Mouse (Mus musculus) MEL-GATA-1-ER (cell line): ENCODE results near the gene Csrnp1.

ENCODE experiments used
- DNase-seq: peaks from one replicate; pipeline ENCODE4 v3.0.0-alpha.2; 2012; ENCODE audit warnings: low read depth; ENCODE audit errors: extremely low read depth

Csrnp1 gene

DNA sequence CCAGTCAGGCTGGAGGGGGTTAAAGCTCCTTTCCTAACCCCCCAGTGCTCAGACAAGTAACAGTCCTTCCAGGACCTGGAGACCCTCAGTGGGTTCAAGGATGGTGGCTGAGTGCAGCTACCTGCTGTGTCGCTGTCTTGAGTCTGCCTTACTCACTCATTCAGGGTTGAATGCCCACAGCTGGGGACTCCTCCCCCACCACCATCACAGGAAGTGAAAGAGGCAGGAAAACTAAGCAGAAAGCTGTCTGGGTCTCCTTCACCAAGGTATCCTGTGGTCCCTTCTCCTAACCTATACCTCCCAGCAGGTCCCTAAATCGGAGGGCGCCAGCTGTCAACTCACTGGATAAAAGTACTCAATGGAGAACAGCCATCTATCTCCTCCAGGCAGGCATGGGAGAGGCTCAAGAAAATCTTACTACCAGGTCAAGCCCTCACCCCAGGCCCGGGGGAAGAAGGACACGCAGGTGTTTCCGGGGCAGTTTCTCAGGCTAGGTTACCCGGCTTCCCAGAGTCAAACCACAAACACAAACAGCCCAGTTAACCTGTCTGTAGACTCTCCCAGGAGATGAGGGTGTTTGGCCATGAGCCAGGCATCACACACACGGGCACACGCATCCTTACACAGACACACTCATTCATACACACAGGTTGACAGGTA is 6.2 kb downstream of the Csrnp1 start:
- no peak for DNase-seq

DNA sequence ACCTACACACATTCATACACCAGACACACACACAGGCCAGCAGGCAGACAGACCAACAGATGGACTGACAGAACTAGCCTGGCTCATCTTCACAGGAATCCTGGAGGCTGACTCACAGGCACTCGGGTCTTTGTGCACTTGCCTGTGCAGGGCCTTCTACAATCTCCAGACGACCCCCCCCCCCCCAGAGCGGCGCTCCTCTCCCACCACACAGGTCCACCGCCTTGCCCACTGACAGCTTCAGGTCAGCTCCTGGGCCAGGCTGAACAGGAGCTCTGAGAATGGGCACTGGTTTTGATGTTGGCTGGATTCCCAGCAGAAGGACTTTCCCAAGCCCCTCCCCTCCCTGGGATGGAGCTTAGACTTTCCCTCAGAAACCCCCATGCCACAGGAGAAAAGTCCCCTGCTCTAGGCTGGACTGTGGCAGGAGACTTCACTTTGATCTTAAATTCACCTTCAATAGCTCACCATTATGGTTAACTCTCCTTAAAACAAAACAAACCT is 6.8 kb downstream of the Csrnp1 start:
- DNase-seq, result no peak

DNA sequence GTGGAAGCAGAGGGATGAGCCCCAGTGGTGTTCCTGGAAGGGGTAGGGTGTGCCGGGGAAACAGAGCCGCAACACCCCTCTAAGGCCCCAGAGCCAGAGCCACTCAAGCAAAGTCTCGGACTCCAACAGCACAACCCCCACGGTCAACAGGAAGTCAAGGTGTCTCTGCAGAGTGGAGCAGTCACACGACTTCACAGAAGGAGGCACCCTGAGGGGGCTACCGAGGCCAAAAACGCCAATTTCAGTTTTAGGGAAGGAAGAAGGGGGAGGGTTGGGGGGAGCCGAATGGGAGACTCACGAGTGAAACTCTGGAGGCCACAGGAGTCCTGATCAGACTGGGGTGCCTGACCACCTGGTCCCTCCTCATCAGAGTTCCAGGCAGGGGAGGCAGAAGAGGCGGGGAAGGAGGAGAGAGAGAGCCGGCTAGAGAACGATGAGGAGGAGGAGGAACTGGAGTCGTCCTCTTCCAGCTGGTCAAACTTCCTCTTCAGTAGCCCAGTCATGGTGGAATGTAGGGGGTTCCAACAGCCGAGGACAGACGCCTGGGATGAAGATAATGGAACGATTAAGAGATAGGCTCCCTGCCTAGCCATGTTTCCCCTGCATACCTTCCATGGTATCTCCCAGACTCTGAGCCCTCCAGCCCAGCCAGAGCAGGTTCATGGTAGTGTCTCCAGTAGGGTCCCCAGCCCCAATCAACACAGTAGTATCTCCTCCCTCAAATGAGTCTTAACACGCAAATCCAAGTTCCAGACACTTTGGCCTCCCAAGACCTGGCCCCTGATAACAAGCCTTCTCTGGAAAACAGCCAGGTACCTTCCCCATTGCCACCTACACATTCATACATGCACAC is 7.5 kb downstream of the Csrnp1 start:
- DNase-seq, result no peak

DNA sequence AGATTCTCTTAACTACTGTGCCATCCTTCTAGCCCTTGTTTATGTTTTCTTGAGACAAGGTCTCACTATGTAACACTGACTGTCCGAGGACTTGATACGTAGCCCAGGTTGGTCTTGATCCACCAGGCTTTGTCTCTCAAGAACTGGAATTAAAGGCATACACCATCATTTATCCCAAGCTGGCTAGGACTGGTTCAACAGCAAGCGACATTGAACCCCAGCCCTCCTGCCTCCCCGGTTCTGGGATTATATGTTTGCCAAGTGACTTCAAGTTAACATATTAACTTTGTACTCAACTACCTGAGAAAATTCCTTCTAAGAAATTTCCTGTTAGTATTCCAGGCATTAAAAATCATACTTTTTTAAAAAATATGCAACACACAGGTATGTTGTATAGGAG is 9.2 kb downstream of the Csrnp1 start:
- DNase-seq, result no peak

DNA sequence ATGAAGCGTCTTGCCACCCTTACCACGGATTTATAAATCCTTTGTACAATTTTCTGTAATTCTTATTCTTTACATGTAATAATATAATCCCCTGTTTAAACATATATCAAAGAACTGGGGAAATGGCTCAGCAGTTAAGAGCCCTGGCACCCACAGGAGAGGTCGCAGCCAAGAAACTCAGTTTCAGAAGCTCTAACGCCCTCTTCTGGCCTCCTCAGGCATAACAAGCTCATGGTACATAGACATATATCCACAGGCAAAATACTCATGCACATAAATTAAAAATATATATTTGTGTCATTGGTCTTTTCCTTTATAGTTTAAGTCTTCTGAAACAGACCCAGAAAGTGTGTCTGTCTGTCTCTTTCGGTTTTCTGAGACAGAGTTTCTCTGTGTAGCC is 9.8 kb downstream of the Csrnp1 start:
- no peak for DNase-seq

DNA sequence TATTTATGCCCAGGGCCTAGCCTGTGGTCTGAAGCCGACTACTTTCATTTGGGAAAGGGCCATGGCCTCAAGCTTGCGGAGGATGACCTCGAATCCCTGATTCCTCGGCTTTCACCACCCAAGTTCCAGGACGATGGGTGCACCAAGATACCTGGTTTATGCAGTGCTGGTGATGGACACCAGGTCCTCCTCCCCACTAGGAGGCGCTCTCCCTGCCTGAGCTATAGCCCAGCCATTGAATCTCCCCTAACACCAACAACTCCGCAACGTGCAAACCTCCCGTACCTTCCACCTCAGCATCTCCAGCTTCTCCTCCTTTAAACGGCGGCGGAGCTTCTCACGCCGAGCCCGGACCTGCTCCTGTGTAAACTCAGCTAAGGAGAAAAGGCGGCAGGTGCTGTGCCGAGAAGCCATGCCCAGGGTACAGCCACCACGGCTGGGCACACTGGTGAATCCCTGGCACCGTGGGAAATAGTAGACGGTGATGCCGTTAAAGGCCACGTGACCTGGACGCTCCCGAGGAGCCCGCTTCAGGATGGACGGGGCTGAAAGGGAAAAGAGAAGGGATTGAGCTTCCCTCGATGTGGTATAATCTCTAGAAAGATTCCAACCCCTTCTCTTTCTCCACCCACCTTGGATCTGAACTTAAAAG is 10.5 kb downstream of the Csrnp1 start:
- DNase-seq, result no peak

DNA sequence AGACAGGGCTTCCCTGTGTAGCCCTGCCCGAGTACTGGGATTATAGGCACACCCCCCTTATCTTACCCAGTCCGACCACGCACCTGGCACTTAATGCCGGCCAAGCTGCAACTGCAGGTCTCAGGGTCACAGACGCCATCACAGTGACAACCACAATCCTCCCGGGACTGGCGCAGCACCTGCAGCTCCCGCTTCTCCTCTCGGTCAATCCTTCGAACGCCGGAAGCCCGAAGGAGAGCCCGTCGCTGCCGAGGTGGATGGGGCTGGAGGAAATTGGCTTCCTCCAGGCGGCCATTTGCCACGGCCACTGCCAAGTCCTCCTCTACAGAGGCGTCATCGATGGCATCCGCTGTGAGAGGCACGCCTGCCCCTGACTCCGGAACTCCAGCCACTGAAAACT is 11.2 kb downstream of the Csrnp1 start:
- DNase-seq, result no peak

DNA sequence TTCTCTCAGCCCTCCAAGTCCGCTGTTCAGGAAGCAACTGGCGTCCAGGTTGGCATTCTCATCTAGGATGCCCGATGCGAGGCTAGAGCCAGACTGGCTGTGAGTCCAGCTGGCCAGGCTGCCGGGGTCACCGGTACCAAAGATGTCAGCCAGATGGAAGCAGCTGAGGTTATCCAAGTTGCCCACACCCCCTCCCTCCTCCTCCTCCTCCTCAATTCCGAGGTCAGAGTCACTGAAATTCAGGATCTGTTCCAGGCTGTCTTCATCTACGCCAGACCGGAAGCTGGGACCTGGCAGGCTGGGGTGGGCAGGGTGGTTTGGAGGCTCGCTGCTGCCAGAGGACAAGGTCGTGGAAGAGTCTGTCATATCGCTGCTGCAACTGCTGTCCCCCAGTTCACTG is 11.9 kb downstream of the Csrnp1 start:
- no peak for DNase-seq

DNA sequence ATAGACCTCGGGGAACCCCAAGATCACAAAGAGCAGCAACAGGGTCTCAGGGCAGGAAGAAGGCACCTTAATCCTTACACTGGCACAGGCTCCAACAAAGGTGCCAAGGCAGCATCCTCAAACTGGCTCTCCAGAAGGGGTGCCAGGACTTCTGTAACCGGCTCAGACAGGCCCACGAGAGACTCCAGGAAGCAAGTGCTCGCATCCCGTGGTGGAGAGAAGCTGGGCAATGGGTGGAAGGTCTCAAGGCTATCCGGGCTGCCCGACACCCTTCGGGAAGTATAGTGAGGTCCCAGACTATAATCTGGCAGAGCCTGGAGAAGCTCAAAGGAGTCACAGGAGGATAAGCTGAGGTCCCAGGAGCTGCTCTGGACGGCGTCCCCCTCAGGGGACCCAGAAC is 12.3 kb downstream of the Csrnp1 start:
- no peak for DNase-seq

DNA sequence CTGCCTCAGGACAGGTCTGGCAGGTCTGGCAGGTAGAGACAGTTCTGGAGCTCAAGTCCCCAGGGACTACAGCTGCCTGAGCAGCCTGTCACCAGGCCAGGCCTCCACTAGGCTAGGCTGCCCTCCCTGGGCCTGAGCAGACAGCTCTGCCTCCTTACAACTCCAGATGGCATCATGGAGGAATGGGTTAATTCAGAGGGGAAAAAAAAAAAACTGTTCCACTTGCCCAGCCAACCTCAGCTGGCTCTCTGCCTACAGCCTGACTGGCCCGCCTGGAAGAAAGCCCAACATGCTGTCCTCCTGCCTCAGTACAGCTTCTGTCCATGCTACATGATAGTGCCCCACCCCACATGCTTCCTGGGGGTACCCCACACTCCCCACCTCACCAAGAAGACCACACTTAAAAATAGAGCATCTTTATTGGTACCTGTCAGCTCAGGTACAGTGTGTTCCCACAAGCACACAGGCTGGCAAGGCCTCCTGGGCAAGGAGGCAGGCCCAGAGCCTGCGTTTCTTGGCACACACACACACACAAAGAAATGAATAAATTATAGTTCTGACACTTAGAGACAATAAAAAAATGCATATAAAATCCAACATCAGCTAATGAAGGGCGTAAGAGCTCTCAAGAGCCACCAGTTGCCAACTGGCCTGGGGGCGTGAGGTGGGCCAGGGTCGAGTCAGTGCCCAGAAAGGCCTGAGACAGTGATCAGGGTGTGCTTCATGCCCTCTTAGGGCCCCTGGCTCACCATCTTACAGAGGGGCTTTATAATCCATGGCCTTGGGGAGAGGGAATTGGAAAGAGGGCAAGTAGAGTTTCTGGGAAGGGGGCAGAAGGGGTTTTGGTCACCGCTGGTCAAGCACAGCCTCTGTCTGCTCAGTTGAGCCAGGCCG is 13.4 kb downstream of the Csrnp1 start:
- no peak for DNase-seq

DNA sequence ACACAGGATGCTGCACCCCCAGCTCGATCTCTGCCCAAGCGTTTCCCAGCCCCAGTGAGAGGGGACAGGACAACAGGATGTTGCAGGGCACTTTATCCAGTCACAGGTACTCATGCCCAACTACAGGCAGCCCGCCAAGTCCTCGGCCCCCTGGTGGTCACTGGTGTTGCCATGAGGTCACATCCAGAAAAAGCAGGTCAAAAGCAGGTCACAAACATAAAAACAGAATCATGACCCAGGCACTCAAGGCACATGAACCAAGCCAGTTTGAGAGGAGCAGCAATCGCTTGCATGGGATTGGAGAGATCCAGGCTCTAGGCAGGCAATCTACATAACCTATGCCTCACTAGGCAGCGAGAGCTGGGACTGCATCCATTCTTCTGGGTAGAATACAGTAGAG is 14.2 kb downstream of the Csrnp1 start:
- DNase-seq, result no peak

DNA sequence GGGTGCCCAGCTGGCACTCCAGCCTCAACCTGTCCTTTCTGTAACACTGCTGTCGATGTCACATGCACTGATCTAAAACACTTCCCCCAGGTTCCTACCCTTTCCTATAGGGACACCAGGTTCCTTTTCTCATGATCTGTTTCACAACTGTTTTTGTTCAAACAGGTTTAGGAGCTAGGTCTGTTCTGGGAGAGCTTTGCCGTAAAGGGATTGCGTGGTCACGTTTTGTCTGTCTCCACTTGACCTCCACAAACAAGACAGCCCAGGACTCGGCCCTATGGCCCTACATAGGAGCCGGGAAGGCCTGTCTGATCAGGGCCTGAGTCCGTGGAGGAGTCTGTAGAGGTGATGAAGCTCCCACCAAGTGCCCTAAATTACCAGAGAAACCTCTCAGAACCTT is 14.6 kb downstream of the Csrnp1 start:
- DNase-seq, result no peak

DNA sequence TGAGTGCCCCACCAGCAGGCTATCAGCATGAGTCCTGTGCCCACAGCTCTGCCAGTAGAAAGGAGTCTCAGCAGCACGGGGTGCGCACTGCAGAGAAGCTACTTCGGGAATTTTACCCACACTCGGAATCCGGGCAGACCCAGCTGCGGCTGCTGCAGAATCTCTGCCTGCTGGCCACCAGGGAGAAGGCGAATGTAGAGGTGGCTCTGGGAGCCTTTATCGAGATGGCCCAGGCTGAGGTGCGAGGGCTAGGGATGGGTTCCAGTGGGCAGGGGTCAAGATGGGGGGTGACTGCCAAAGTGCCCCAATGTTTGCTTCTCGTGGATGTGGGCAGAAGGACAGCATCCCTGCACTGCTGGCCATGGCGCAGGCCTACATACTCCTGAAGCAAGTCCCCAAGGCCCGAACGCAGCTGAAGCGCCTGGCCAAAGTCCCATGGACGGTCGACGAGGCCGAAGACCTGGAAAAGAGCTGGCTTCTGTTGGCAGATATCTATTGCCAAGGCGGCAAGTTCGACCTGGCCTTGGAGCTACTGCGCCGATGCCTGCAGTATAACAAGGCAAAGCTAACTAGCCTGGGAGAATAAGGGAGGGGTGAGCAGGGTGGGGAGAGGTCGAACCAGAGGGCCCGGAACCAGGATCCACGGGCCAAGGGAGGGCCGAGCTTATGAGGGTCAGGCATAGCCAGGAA is 18.1 kb downstream of the Csrnp1 start:
- no peak for DNase-seq

DNA sequence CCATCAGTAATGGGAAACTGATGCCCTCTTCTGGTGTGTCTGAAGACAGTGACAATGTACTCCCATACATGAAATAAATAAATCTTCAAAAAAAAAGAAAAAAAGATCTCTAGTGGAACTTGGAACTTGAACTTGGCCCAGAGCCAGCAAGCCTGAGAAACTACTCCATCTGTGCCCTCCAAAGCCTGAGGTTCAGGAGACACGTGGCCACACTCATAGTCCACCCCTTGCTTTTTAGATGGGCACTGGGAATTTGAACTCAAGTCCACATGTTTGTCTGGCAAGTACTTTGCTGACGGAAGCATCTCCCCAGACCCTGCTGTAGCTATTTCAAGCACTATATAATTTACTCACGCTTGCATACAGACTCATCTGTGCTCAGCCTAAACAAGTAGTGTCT is 19.3 kb downstream of the Csrnp1 start:
- DNase-seq, result no peak

DNA sequence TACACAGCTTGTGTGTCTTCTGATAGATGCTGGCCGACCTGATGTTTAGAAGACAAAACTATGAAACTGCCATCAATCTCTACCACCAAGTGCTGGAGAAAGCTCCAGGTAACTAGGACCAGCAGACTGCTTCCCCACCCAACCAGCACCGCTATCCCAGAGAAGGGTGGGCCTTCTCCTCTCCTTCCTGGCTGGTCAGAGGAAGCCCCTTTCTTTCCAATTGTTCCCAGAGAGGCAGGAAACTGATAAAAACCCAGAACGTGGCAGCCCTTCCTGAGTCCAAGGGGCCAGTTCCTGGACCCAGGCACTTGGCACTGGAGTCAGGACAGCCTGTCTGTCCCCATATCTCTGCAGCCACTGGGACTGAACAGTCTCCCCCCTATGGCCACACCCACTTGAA is 20.3 kb downstream of the Csrnp1 start:
- DNase-seq, result no peak

DNA sequence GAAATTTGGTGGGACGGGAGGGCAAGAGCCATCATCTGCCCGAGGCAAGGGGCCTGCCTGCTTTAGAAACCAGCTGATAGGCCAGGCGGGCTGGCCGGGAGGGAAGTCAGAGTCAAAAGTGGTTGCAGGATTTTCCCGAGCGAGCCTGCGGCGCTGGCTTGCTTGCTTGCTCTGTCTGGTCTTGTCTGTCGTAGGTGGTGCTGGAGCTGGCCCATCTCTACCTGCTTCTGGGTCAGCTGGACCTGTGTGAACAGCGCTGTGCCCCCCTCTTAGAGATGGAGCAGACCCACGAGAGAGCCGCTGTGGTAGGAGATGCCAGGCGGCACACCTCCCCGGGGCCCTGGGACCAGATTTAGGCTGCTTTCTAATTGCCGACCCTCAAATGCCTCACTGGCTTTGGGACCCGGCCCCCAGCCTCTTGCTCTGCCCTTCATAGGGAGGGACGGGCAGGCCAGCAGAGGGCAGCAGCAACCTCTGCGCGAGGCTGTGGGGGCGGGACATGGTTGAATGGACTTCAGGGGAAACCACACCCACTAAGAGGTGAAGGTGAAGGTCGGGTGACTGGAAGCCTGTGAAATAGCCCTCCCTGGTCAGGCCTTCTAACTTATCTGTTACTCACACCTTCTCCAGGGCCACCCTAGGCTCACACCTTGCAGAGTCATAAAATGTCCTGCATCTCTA is 21.3 kb downstream of the Csrnp1 start:
- no peak for DNase-seq

DNA sequence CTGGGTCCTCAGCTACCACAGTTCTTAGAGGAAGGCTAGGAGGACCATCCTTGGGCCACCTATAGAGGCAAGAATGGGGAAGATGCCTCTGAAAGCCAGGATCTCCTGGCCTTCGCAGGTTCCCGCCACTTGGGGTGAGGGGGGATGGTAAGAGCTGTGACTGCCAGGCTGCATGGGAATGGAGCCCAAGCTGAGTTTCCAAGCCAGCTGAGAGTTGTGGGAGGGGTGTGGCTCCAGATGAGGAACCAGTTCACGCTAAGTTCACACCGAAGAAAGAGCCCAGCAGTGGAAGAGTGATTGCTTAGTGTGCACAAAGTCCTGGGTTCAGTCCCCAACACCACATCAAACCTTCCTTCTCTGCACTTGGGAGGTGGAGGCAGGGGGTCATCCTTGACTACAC is 22.2 kb downstream of the Csrnp1 start:
- DNase-seq, result no peak

DNA sequence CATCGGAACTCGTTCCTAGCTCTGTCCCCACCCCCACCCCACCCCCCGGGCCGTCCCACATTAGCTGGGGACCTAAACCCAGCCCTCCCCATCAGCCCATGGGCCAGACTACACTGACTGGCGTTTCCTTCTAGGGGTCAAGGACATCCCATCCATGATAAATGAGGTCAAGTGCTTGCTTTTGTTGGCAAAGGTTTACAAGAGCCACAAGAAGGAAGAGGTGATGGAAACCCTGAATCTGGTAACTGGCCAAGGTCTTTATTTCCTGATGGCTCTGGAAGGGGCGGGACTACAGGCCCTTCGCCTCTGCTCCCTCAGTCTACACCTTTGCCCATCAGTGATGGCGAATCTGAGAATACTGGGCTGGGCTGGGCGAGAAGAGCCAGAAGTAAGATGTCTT is 25.6 kb downstream of the Csrnp1 start:
- no peak for DNase-seq

DNA sequence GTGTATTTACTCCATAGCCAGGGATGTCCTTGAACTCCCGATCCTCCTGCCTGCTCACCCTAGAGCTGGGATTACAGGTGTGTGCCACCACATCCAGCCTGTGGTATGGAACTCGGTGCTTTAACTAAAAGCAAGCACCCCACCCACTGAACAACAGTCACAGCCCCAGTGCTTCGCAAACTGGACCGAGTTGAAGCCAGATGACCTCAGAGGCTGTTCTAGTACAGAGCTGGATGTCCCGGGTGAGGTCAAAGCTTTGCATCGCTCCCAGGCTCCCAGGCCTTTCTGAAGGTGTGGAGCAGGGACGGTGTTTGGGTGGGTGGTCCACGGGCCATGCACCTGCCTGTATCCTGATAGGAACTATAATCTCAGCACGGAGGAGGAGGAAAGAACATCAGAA is 33.1 kb downstream of the Csrnp1 start:
- DNase-seq, result no peak

DNA sequence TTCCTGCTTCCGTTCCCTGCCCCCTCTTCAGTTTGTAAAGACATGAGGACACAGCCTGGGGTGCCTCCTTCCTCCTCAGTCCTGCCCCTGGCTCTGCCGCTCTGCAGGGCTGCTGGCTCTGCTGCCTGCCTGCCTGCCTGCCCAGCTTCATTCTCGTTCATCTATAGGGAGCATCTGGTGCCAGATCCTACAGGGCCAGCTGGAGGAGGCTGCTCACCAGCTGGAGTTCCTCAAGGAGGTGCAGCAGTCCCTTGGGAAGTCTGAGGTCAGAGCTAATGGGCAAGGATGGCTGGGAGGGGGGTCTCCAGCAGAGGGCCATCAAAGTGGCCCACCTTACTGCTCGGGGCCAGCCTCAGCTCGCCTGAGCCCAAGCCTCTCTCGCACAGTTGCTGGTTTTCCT is 34.0 kb downstream of the Csrnp1 start:
- DNase-seq, result no peak
